Mouse (Mus musculus): ENCODE measurements at regions not wholly inside any gene's neighbourhood (a gene's known extent, or its start where the extent isn't known, plus 50 kb on each side); places are given as distances from the start of the nearest gene placed in this dataset.
"Not testable (repeated sequence)": the region's sequence is repeated elsewhere in the genome, so short reads cannot be mapped to it uniquely, and the experiment has no call there.

DNA sequence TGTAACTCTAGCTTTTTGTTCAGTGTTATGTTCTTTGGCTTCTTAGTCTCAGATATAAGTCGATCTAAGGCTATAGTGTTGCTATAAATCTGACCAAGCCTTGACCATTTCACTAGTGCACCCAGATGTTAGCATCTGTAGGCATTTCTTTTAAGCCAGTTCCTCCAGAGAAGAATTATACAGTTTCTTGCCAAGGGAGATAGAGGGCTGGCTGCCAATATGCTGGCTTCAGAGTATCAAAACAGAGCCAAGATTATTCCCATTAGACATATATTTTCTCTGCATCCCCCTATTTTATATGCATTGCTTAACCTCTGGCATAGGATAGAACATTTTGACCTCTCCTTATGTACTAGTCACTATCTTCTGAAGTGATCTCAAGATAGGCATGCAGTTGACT, 487.5 kb downstream of the Synb start:
- ATAC-seq (ENCODE audit: poor library complexity, severe bottlenecking), result no peak

DNA sequence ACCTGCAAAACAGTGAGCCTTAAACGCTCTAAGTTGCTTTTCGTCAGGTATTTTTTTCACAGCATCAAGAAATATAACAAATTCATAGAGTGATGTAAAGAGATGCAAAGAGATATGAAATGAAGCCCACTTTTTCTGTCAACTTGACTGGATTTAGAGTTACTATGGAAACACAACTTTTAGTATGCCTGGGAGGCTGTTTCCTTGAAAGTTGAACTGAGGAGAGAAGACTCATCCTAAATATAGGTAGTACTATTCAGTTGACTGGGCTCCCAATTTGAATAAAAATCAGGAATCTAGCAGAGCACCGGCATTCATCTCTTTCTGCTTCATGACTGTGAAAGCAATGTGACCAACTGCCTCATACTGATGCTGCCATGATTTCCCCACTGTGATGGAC, 509.7 kb downstream of the Synb start:
- ATAC-seq (ENCODE audit: poor library complexity, severe bottlenecking), result no peak

GRCm38 (mm10) chr14:68783216-68783615, 510.9 kb downstream of the Synb start:
- no peak for ATAC-seq (ENCODE audit: poor library complexity, severe bottlenecking)

DNA sequence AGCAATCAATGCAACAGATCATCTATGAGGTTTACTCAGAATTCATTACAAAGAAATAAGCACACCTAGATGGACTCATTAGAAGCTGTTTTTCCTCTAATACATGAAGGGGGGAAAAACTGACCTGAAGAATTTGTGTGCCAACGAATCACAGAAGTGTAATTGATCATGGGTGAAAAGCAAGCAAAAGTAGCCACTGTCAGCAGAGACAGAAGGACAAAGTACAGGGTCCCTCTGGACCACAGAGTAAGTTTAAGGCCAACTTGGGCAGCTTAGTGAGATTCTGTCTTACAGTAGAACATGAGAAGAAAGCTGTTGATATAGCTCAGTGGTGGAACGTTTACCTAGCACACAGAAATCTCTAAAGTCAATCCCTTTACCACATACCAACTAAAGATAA, 523.7 kb downstream of the Synb start:
- no peak for ATAC-seq (ENCODE audit: poor library complexity, severe bottlenecking)

DNA sequence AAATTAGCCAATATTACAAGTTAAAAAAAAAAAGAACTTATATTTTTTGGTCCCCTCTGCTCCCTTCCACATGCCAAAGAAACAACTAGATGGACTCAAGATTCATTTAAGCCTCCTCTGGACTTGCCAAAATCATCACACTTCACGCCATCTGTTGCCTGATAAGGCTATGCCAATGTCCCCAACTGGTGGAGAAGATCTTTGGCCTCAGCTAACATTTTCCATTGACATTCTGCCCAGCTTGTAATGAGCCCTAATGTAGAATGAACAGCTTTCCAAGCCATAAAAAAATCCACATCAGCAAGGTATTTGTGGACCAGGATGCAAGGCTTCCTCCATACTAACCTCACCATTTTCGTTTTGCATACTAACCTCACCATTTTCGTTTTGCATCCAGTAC, 531.2 kb downstream of the Synb start:
- no peak for ATAC-seq (ENCODE audit: poor library complexity, severe bottlenecking)

DNA sequence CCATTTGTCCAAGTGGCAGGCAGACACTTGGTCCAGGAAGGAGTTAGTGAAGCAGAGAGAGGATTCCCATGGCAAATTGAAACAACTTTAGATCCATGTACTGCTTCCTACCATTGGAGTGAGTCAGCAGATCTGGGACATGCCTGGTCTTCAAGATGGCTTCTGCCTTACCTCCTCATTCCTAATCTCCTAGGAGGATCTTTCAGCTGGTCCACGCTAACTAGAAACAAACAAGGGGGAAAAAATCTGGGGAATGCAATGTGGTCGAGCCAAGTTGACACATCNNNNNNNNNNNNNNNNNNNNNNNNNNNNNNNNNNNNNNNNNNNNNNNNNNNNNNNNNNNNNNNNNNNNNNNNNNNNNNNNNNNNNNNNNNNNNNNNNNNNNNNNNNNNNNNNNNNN, 549.4 kb downstream of the Synb start:
- no peak for ATAC-seq (ENCODE audit: poor library complexity, severe bottlenecking)

- ATAC-seq (ENCODE audit: poor library complexity, severe bottlenecking), result no peak
Observed at GRCm38 (mm10) chr14:68738474-68738873, 555.6 kb downstream of the Synb start.

DNA sequence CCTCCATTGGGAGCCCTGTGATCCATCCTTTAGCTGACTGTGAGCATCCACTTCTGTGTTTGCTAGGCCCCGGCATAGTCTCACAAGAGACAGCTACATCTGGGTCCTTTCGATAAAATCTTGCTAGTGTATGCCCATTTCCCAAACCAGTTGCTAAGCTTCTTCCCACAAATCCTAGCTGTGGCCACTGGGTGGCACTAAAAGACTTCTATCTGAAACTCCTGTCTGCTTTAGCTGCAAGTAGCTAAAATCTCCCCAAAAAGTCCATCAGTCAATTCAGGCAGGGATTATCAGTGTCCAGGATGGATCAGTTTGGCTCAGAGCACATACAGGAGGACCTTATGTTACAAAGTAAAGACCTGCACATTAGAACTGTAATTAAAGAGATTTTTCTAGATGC, 558.3 kb downstream of the Synb start:
- ATAC-seq (ENCODE audit: poor library complexity, severe bottlenecking), result not testable (repeated sequence)

GRCm38 (mm10) chr14:68721156-68721555, 572.9 kb downstream of the Synb start:
- no peak for ATAC-seq (ENCODE audit: poor library complexity, severe bottlenecking)

- no peak for ATAC-seq (ENCODE audit: poor library complexity, severe bottlenecking)
Observed at GRCm38 (mm10) chr14:68719429-68720160, 574.5 kb downstream of the Synb start.

DNA sequence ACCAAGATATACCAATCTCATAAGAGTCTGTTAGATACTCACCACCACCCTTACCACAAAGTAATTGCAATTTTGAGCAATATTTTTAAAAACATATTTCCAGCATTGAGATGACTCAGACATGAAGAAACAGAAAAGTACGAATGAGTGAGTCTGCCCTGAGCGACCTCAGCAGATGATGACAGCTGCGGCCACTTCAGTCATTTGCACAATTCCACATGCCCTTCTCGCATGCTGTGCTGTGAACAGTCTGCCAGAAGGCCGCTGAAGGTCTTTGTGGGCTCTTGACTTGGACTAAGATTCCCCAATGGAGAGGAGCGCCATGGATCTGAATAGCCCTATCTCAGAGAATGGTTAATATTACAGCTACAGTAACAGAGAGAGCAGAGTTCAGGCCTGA, 575.3 kb downstream of the Synb start:
- no peak for ATAC-seq (ENCODE audit: poor library complexity, severe bottlenecking)
